Mouse (Mus musculus) thymus, adult 2 months (tissue): ENCODE results near the gene Zfp979.
"Not testable (repeated sequence)": the region's sequence is repeated elsewhere in the genome, so short reads cannot be mapped to it uniquely, and the experiment has no call there.

Source experiments
- CTCF ChIP-seq: fragments of 200-500 bp; IDR thresholded peaks from 2 replicates; pipeline ENCODE4 v1.5.1; 2012; ENCODE audit warnings: mild to moderate bottlenecking, control low read depth, low read length, moderate library complexity, borderline replicate concordance; ENCODE audit not compliant: control insufficient read depth, poor library complexity, insufficient read depth; ENCODE audit errors: extremely low read depth
- POLR2A ChIP-seq: fragments of 200-500 bp; IDR thresholded peaks from 2 replicates; pipeline ENCODE4 v1.6.1; 2012; ENCODE audit warnings: mild to moderate bottlenecking, low read length, control low read depth, moderate library complexity; ENCODE audit not compliant: control insufficient read depth, poor library complexity, insufficient read depth; ENCODE audit errors: extremely low read depth

GRCm38 (mm10) chr4:147642413-147642812, at the start of gene Zfp979:
- not testable (repeated sequence) for TF ChIP-seq CTCF, POLR2A
